Mouse (Mus musculus) mouse embryonic stem cell (cell line): ENCODE measurements around the gene Jkamp.

Experiments used
- in situ Hi-C, 2 experiments: fragments of 300-500 bp; cut with MboI; formaldehyde crosslinking; loops; 1 replicate in 1 of 2; 3 replicates in 1 of 2; pipeline ENCODE4 v1.14.3; 2019 to 2020; ENCODE audit warnings: low sequenced_read_pairs in 2 of 2, low pct_unique_long_range_greater_than_20kb in 1 of 2, mixed read lengths in 1 of 2; ENCODE audit not compliant: unreplicated experiment in 1 of 2

The Jkamp gene

GRCm38 (mm10) chr12:72085329-72086165 lies at the start of gene Jkamp, which contains the start of gene L3hypdh:
Gene Jkamp, plus strand, starts transcription at chr12:72085589.
Gene L3hypdh, minus strand, starts transcription at chr12:72085439.
- in situ Hi-C loops: loop anchor here in 1 of 2 experiments (25.0 kb wide), 1 partner anchor 577 kb away; the partner anchor contains the start of gene Dhrs7

DNA sequence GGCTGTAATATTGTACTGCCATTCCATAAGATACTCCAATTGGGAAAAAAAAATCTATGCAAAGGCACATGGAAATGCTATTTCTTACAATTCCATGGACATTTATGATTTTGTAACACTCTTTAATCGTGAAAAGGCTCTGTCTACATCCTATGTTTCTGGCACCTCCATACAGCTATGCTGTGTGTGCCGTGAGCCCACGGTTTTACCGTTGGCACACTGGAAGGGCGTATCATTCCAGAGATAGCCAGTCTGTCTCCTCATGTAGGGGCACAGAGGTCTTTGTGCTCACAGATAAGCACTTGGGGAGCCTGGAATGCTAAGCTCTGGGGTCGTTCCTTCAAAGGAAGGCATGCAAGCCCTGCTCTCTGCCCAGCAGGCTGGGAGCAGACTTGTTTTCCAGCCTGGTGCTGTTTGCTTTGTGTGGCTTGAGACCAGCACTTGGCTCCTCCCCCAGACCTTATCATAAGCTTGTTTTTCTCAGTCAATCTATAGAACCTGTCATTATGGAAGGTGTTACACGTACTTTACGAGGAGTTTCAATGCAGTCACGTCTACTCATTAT lies 49.2 kb upstream of the Jkamp start:
- in situ Hi-C loops: loop anchor here (10.0 to 25.0 kb wide), 2 partner anchors 261 to 274 kb away; no protein-coding TSS in a partner anchor

DNA sequence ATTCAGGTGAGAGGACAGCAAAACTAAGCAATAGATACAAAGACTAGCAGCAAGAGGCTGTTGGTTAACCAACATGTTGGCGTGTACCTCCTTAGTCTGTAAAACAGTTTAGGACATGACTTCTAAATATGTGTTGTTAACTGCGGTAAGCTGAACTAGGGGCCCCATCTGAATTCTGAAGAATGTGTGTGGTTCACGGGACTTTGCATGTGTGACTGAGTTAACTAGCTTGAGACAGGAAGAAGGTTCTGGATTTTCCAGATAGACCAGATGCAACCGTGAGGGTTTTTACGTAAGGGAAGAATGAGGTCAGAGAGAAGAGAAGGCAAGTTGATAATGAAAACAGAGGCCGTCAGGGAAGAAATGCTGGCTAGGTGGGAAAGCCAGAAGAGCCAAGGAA lies 48.3 kb upstream of the Jkamp start:
- in situ Hi-C loops: loop anchor here (10.0 to 25.0 kb wide), 2 partner anchors 262 to 275 kb away; no protein-coding TSS in a partner anchor

- in situ Hi-C loops: loop anchor here (10.0 to 25.0 kb wide), 2 partner anchors 264 to 277 kb away; no protein-coding TSS in a partner anchor
Observed at GRCm38 (mm10) chr12:72038866-72039265, 46.5 kb upstream of the Jkamp start.

DNA sequence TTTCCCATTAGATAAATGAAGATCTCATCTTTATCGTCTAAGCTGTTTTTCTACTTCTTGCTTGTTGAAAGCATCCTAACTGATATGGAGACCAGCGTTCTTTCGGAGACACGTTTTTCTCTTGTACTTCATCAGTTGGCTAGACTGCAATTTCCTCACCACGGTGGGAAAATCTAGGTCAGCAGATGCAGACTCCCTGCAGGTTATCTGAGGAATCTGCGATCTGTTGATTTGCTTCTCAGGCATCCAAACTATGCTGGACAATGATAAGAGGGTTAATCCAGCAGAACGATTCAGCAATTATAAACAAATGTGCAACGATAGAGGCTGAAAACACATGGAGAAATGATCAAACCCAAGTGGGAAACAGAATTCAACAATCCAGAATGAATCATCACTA lies 45.9 kb upstream of the Jkamp start:
- in situ Hi-C loops: loop anchor here (10.0 to 25.0 kb wide), 2 partner anchors 265 to 277 kb away; no protein-coding TSS in a partner anchor

DNA sequence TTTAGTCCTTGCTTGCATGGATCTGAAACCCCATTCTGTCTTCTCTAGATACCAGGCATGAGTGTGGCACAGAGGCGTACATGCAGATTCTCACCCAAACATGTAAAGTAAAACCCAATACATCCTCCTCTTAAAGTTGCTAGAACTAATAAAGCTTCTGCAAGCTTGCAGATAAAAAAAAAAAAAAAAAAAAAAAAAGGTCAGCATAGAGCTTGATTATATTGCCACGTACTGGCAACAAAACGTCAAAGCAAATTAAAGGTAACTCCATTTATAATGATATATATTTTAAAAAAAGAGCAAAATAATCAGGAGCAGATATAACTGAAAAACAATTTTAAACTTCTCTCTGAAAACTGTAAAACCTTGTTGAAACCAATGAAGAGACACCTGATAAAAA lies 44.2 kb upstream of the Jkamp start:
- in situ Hi-C loops: loop anchor here in 1 of 2 experiments (25.0 kb wide), 1 partner anchor 279 kb away; no protein-coding TSS in a partner anchor

- in situ Hi-C loops: loop anchor here in 1 of 2 experiments (25.0 kb wide), 1 partner anchor 285 kb away; no protein-coding TSS in a partner anchor
Observed at GRCm38 (mm10) chr12:72047513-72047912, 37.9 kb upstream of the Jkamp start.

DNA sequence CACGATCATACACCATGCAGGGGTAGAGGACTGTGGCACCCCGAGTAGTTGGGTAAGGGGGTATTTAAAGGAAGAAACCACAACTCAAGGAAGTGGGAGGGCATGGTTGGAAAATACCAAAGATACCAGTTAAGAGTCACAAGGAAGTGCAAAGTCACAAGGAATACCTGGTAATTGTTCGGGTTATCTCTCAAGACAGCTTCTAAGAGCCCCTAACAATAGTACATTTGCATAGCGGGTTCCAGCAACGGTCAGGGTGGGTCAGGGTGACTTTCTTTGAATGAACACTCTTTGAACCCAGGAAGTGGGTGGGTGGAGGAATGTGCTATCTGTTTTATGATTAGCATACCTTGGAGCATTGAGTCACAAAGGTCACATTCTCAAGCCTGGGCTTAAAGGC lies 35.2 kb upstream of the Jkamp start:
- in situ Hi-C loops: loop anchor here (5.0 to 25.0 kb wide), 2 partner anchors 283 to 612 kb away; partner anchors contain the start of gene Dhrs7 (in 1 of the 2)

- in situ Hi-C loops: loop anchor here (5.0 to 25.0 kb wide), 2 partner anchors 284 to 611 kb away; partner anchors contain the start of gene Dhrs7 (in 1 of the 2)
Observed at GRCm38 (mm10) chr12:72050821-72051220, 34.6 kb upstream of the Jkamp start.

DNA sequence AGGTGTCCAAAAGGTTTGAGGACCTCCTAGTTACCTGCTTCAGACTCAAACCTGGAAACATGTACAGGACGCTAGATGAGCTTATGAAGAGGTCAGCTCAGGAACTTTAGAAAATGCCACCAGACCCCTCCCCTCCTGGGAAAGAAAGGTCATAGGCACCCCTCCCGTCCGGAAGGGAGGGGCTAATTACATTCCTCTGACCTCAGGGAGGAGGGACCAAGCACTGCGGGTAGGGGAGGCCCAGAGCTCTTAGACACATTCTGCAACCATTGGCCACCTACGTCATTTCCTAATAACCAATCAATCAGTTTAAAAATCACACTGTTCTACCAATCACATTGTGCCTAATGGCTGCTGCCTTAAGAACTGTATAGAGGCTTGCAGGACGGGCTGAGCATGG lies 32.8 kb upstream of the Jkamp start:
- in situ Hi-C loops: loop anchor here (5.0 to 25.0 kb wide), 2 partner anchors 285 to 610 kb away; partner anchors contain the start of gene Dhrs7 (in 1 of the 2)

GRCm38 (mm10) chr12:72053303-72053702 lies 32.1 kb upstream of the Jkamp start:
- in situ Hi-C loops: loop anchor here (5.0 to 25.0 kb wide), 2 partner anchors 286 to 609 kb away; partner anchors contain the start of gene Dhrs7 (in 1 of the 2)

DNA sequence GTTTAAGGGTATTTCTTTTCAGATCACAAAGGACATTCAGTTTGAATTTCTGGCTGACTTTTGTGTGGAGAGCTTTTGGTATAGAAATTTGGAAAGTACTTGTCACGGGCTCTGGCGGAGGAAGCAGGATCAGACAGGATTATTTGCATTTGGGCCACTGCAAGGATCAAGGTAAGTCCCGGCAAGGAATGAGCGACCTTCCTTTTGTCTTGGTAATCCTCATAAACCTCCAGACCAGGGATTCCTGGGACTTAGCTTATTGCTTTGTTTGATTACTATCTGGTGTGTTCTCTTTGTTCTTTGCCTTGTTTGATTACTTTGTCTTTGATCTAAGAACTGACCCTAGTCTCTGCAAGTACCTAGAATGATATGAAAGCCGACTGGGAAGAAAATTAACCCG lies 31.5 kb upstream of the Jkamp start:
- in situ Hi-C loops: loop anchor here (5.0 to 25.0 kb wide), 2 partner anchors 287 to 608 kb away; partner anchors contain the start of gene Dhrs7 (in 1 of the 2)

DNA sequence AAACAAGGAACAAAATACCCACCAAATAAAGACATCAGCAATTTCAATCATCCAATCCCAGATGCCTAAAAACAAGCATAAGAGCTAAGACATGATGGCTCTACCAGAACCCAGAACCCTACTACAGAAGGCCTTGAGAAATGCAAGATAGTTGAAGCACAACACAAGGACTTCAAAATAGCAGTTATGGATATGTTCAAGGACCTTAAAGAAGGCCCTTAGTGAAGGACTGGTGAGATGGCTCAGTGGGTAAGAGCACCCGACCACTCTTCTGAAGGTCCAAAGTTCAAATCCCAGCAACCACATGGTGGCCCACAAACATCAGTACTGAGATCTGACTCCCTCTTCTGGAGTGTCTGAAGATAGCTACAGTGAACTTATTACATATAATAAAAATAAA lies 27.6 kb upstream of the Jkamp start:
- in situ Hi-C loops: loop anchor here in 1 of 2 experiments (25.0 kb wide), 1 partner anchor 605 kb away; the partner anchor contains the start of gene Dhrs7

DNA sequence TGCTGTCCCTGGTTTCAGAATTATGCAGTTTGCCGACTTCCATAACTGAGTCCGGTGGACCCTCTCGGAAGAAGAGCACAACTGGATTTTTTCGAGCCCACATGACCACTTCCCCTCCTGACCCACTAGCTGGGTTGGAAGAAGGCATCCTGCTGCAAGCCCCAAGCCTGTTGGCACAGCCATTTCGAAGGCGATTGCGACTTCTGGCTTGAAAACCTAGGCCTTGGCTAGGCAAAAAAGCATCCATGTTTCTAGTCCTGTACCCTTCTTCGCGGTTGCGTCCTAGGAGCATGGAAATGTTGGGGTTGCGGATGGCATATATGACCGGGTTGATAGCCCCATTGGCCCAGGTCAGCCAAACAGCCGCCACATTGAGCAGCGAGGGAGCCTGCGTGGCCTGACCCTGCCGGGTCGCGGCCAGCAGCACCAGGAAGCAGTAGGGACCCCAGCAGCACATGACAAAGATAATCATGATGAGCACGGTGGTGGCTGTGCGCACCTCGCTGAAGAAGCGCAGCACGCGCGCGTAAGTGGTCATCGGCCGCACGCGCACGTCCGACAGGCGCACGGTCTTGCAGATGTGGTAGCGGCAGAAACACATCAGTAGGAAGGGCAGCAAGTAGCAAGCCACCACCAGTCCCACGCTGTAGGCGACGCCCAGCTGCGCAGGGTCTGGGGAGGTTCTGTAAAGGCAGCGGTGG lies 15.6 kb upstream of the Jkamp start:
- in situ Hi-C loops: loop anchor here in 1 of 2 experiments (25.0 kb wide), 1 partner anchor 593 kb away; the partner anchor contains the start of gene Dhrs7

GRCm38 (mm10) chr12:72070327-72071269 lies 14.8 kb upstream of the Jkamp start, which contains the start of gene Gpr135:
Gene Gpr135, minus strand, starts transcription at chr12:72071125.
- in situ Hi-C loops: loop anchor here in 1 of 2 experiments (25.0 kb wide), 1 partner anchor 592 kb away; the partner anchor contains the start of gene Dhrs7

GRCm38 (mm10) chr12:72078248-72078647 lies 7.1 kb upstream of the Jkamp start:
- in situ Hi-C loops: loop anchor here in 1 of 2 experiments (25.0 kb wide), 1 partner anchor 584 kb away; the partner anchor contains the start of gene Dhrs7

- in situ Hi-C loops: loop anchor here in 1 of 2 experiments (25.0 kb wide), 1 partner anchor 580 kb away; the partner anchor contains the start of gene Dhrs7
Observed at GRCm38 (mm10) chr12:72081961-72082360, 3.4 kb upstream of the Jkamp start.
